In genomic region chr10:17947960-17948730, GRCm38 (mm10) we compare ENCODE assay signal across 7 mouse cellular contexts. TPM values are rescaled to one million over a fixed set of nuclear protein-coding genes. Genes with fewer than 3 reads are reported as not detected.
DNase-seq lines count a peak whose midpoint lies in the region; ATAC-seq lines count a peak whose summit lies in the region.

TSS of gene Heca (minus strand) at chr10:17948067.

- H3K36me3 ChIP-seq in intestine, embryonic 16.5 days (ENCODE audit: control insufficient read depth, insufficient read depth, low read length), result no peaks in the 10 kb centered on the region
- no peaks in the 10 kb centered on the region for H3K36me3 ChIP-seq in midbrain, embryonic 11.5 days (ENCODE audit: control insufficient read depth, insufficient read depth, low read length)

- no peaks in the 10 kb centered on the region for H3K27me3 ChIP-seq in intestine, embryonic 16.5 days (replicated peaks; ENCODE audit: control insufficient read depth, insufficient read depth, low read length)
- no peaks in the 10 kb centered on the region for H3K27me3 ChIP-seq in midbrain, embryonic 11.5 days (ENCODE audit: control insufficient read depth, insufficient read depth, low read length)

- WGBS in intestine, embryonic 16.5 days, result 5% methylated on average over 44 of the region's 50 CpGs
- 14% methylated on average over 34 of the region's 50 CpGs for WGBS in midbrain, embryonic 11.5 days

- intact Hi-C loops in left cerebral cortex, postnatal 36 days (cut with DNase I), result loop anchor here (5.0 kb wide), 1 partner anchor 74 kb away; the partner anchor contains the start of gene Abracl

- ATAC-seq in intestine, embryonic 16.5 days, result peak; percentile 97
- ATAC-seq in midbrain, embryonic 11.5 days (ENCODE audit: low FRiP score), result peak; percentile 97

- H3K4me2 ChIP-seq in intestine, embryonic 16.5 days (ENCODE audit: low read depth, low read length), result peak within 1 kb of the TSS; percentile 55
- H3K4me2 ChIP-seq in midbrain, embryonic 11.5 days, result peak within 1 kb of the TSS; percentile 64

- peak within 1 kb of the TSS; percentile 92 for H3K9ac ChIP-seq in intestine, embryonic 16.5 days (ENCODE audit: low read depth, low read length)
- peak within 1 kb of the TSS; percentile 80 for H3K9ac ChIP-seq in midbrain, embryonic 11.5 days (ENCODE audit: low read length)

- peak within 1 kb of the TSS; percentile 87 for H3K4me3 ChIP-seq in intestine, embryonic 16.5 days (ENCODE audit: low read length)
- H3K4me3 ChIP-seq in midbrain, embryonic 11.5 days (ENCODE audit: low read depth, low read length), result peak within 1 kb of the TSS; percentile 88

- H3K27ac ChIP-seq in intestine, embryonic 16.5 days (ENCODE audit: low read length), result peak within 1 kb of the TSS; percentile 84
- H3K27ac ChIP-seq in midbrain, embryonic 11.5 days (ENCODE audit: low read depth, low read length), result no peak within 1 kb of the TSS; the same call in 1 of the 2 replicates

- no peaks in the 10 kb centered on the region for H3K4me1 ChIP-seq in intestine, embryonic 16.5 days (ENCODE audit: control insufficient read depth, insufficient read depth, low read length)
- H3K4me1 ChIP-seq in midbrain, embryonic 11.5 days (ENCODE audit: control insufficient read depth, insufficient read depth, low read length), result peaks cover 7% of the 10 kb centered on the region; the same call in 1 of the 2 replicates

- peak; percentile 91 for DNase-seq in adrenal gland, adult 2 months
- peak; percentile 94 for DNase-seq in embryo, embryonic 11.5 days (ENCODE audit: low read depth, low spot score)
- DNase-seq in gastrocnemius, postnatal 4 days (ENCODE audit: low spot score in 2 of 2), result peak; percentile 82 to 90
- peak; percentile 83 to 86 for DNase-seq in left cerebral cortex, postnatal 36 days (ENCODE audit: low spot score in 2 of 2)
- DNase-seq in midbrain, embryonic 11.5 days (ENCODE audit: low spot score, missing footprints), result peak; percentile 99
- peak; percentile 95 for DNase-seq in skeletal muscle tissue, adult 2 months (ENCODE audit: low read depth, low spot score)

- no peaks in the 10 kb centered on the region; the same call in 1 of the 2 replicates for H3K9me3 ChIP-seq in intestine, embryonic 16.5 days (ENCODE audit: control insufficient read depth, low read length)
- no peaks in the 10 kb centered on the region for H3K9me3 ChIP-seq in midbrain, embryonic 11.5 days (ENCODE audit: control insufficient read depth, low read length)

RNA-seq across cellular contexts. Expression of gene Heca, which starts in this region (rescaled TPM):
- 10 to 100 TPM; 25.5 to 26.3 TPM for total RNA-seq in adrenal gland, adult 2 months (2021)
- 9.1 and 11.7 TPM in 2 replicates for polyA plus RNA-seq in adrenal gland, adult 2 months (2012; rRNA removed)
- 10 to 100 TPM; 23.0 to 27.5 TPM for total RNA-seq in gastrocnemius, postnatal 4 days (2021)
- polyA plus RNA-seq in intestine, embryonic 16.5 days (2015; fragmentation: Nextera tagmentation; extraction: Ambion mirVana), result 2.6 and 2.7 TPM in 2 replicates
- 10 to 100 TPM; 24.8 to 27.8 TPM for total RNA-seq in left cerebral cortex, postnatal 36 days (2021)
- polyA plus RNA-seq in midbrain, embryonic 11.5 days (2014; fragmentation: Nextera tagmentation; extraction: Ambion mirVana), result 4.3 and 4.5 TPM in 2 replicates
